Mouse (Mus musculus) forebrain, embryonic 16.5 days (tissue): ENCODE measurements around the gene Nfix. TPM values are rescaled to one million over a fixed set of nuclear protein-coding genes. Genes with fewer than 3 reads are reported as not detected.

Experiments used
- ATAC-seq: fragments of 200-750 bp; cut with Nextera tagmentation; 2 replicates; pipeline ENCODE4 v1.8.0; 2017; ENCODE audit warnings: mild to moderate bottlenecking, moderate library complexity
- H3K27ac ChIP-seq: fragments of 300-500 bp; sonication (generic); 2 replicates; pipeline ENCODE4 v1.5.1; 2014; ENCODE audit warnings: low read length, control low read depth
- H3K27me3 ChIP-seq: fragments of 300-500 bp; sonication (generic); replicated peaks from 2 replicates; pipeline ENCODE4 v1.6.1; 2014; ENCODE audit warnings: low read length; ENCODE audit not compliant: control insufficient read depth, insufficient read depth
- H3K36me3 ChIP-seq: fragments of 300-500 bp; sonication (generic); 2 replicates; pipeline ENCODE4 v1.6.1; 2014; ENCODE audit not compliant: control insufficient read depth, insufficient read depth
- H3K4me1 ChIP-seq: fragments of 300-500 bp; sonication (generic); replicated peaks from 2 replicates; pipeline ENCODE4 v1.6.1; 2014; ENCODE audit warnings: low read length; ENCODE audit not compliant: control insufficient read depth, insufficient read depth
- H3K4me2 ChIP-seq: fragments of 300-500 bp; sonication (generic); 2 replicates; pipeline ENCODE4 v1.6.1; 2014; ENCODE audit warnings: mild to moderate bottlenecking, low read length, control low read depth
- H3K4me3 ChIP-seq: fragments of 300-500 bp; sonication (generic); replicated peaks from 2 replicates; pipeline ENCODE4 v1.5.1; 2014; ENCODE audit warnings: mild to moderate bottlenecking, low read length, control low read depth
- H3K9ac ChIP-seq: fragments of 300-500 bp; sonication (generic); replicated peaks from 2 replicates; pipeline ENCODE4 v1.6.1; 2014; ENCODE audit warnings: low read depth, low read length, control low read depth
- H3K9me3 ChIP-seq: fragments of 300-500 bp; sonication (generic); 2 replicates; pipeline ENCODE4 v1.6.1; 2016; ENCODE audit warnings: low read length; ENCODE audit not compliant: control insufficient read depth
- WGBS: fragments of 180-500 bp; shearing (Covaris S2); extraction: QIAGEN DNeasy Blood & Tissue Kit; methylation state at CpG from one replicate; pipeline ENCODE4 v1.1.7; 2014; 5-methylcytosine and 5-hydroxymethylcytosine counted together
- polyA plus RNA-seq: library from polyadenylated mRNA; unstranded; fragments of >200 nt; fragmentation: Nextera tagmentation; extraction: Ambion mirVana; gene quantifications from 2 replicates; pipeline ENCODE4 v1.2.1, GENCODE M21; 2015

Nfix gene
- polyA plus RNA-seq, 1 experiment from 2014 or later: 440 TPM

DNA sequence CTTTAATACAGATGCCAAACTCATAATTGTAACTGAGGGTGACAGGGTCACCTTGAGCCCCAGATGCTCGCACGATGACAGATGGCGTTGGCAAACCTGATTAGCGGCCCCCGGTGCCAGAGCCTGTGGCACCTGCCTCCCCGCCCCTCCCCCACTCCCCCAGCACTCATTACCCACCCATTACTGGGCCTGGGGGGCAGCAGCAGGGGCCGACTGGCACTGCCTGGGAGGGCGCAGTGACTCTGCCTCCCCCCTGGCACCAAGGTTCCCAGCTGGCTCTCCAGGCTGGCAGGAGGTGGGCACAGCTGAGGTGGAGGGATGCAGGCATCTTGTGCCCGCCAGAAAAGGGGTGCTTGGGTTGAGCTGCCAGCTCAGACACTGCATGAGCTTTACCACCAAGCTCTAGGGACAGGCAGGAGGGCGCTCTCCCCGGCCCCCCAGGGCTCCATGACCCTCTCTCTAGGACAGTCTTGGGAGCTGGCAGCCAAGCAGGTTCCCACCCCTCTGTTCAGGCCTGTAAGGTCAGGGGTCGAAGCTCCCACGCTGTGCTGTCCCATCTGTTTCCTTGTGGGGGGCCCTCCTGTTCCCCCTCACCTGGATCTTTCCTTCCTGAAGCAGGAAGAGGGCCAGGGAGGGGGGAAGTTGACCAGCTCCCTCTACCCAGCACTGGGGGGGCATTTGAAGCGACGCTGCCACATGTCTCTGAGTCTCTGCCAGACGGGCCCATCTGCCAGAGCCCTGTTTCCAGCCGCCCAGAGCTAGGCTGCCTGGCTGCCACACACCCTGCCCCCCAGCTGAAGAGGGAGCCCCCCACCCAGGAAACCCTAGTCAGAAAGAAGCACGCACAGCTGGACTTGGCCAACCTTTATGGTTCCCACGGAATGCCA lies 14.7 kb upstream of the Nfix start:
- 19% methylated on average over 18 of the region's 19 CpGs for WGBS
- H3K4me3 ChIP-seq: no peak overlapping the region
- no peaks in the 10 kb centered on the region for H3K9me3 ChIP-seq
- peak overlapping the region; percentile 21 for H3K4me2 ChIP-seq
- H3K36me3 ChIP-seq: no peaks in the 10 kb centered on the region
- peak; percentile 44 for ATAC-seq
- peak overlapping the region; percentile 90 for H3K27ac ChIP-seq
- peaks cover 39% of the 10 kb centered on the region for H3K4me1 ChIP-seq
- no peaks in the 10 kb centered on the region for H3K27me3 ChIP-seq
- peak overlapping the region; percentile 2 for H3K9ac ChIP-seq

DNA sequence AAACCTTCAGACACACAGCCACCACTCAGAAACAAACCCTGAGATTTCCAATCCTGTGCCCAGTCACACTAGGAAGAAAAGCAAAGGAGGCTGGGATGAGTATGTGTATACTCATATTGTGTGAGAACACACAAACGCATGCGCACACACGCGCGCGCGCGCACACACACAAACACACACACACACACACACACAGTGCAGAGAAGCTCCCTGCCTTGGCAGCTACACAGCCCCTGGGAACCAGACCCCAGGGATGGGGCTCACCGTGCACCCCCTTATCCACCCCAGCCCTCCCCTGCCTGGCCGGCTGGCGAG lies 14.1 kb upstream of the Nfix start:
- peak overlapping the region; percentile 21 for H3K4me2 ChIP-seq
- H3K36me3 ChIP-seq: no peaks in the 10 kb centered on the region
- H3K9me3 ChIP-seq: no peaks in the 10 kb centered on the region
- H3K9ac ChIP-seq: peak overlapping the region; percentile 2; the same call in 1 of the 2 replicates
- H3K27ac ChIP-seq: peak overlapping the region; percentile 90
- no peak overlapping the region for H3K4me3 ChIP-seq
- H3K27me3 ChIP-seq: no peaks in the 10 kb centered on the region
- WGBS: 61% methylated on average over 11 of the region's 11 CpGs
- peaks cover 45% of the 10 kb centered on the region for H3K4me1 ChIP-seq
- ATAC-seq: peak; percentile 43

DNA sequence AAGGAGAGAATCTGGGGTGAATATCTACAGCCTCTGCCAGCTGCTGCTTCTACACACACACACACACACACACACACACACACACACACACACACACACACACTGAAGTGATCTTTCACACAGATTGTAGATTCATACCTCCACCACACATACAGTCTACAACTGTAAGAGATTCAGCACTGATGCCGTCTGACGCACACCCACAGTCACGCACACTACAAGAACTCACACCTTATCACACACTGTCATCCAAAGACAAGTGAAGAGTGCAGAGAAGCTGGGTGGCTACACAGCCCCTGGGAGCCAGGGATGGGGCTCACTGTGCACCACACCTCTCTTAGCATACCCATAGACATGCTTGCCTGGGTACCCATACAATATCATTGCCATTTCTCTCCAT lies 13.7 kb upstream of the Nfix start:
- H3K4me2 ChIP-seq: peak overlapping the region; percentile 21
- peak overlapping the region; percentile 90 for H3K27ac ChIP-seq
- peaks cover 48% of the 10 kb centered on the region for H3K4me1 ChIP-seq
- H3K27me3 ChIP-seq: no peaks in the 10 kb centered on the region
- no peak overlapping the region for H3K4me3 ChIP-seq
- H3K9me3 ChIP-seq: no peaks in the 10 kb centered on the region
- H3K9ac ChIP-seq: peak overlapping the region; percentile 2; the same call in 1 of the 2 replicates
- ATAC-seq: 0 out of 2 replicates have a peak, but pooled peaks have one; percentile 1
- WGBS: 56% methylated on average over 3 of the region's 3 CpGs
- no peaks in the 10 kb centered on the region for H3K36me3 ChIP-seq

DNA sequence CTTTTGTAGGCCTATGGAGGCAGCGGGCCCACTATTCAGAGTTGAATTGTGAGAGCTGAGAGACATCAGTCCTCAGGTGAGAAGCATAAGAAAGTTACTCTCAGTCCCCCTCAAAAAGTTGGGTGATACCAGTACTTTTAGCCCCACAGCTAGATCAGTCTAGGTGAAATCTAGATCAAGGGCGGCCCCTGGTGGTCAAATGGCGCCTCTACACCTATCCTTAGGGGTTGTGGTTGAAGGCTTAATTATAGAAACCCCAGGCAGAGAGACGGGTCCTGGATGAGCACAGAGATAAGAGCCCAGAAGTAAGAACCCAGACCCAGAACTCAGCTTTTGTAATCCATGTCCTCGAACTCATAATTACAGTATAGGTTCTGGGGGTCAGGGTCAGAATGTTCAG lies 12.9 kb upstream of the Nfix start:
- Histone ChIP-seq H3K36me3 (no peaks in the 10 kb centered on the region), H3K9me3 (no peaks in the 10 kb centered on the region), H3K27me3 (no peaks in the 10 kb centered on the region), H3K4me3 (no peak overlapping the region), H3K4me2 (no peak overlapping the region), H3K4me1 (peaks cover 48% of the 10 kb centered on the region), H3K27ac (peak overlapping the region; percentile 90), H3K9ac (no peak overlapping the region)
- 3% methylated on average over 5 of the region's 5 CpGs for WGBS
- ATAC-seq: 0 out of 2 replicates have a peak, but pooled peaks have one; percentile 13

DNA sequence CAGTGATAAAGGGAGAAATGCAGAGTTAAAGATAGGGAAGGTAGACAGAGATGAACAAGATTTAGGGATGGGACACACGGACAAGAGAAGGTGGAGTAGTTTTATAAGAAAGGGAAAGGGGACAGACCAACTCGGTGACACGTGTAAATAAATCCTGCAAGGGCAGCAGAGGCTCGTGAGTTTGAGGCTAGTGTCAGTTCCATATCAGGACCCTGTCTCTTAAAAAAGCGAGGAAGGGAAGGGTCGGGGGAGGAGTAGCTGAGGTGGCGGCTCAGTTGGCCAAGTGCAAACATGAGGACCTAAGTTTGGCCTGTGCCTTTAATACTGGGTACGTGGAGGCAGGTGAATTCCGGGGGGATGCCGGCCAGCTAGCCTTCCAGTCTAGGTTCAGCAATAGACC lies 11.2 kb upstream of the Nfix start:
- 10% methylated on average over 10 of the region's 10 CpGs for WGBS
- no peak for ATAC-seq

DNA sequence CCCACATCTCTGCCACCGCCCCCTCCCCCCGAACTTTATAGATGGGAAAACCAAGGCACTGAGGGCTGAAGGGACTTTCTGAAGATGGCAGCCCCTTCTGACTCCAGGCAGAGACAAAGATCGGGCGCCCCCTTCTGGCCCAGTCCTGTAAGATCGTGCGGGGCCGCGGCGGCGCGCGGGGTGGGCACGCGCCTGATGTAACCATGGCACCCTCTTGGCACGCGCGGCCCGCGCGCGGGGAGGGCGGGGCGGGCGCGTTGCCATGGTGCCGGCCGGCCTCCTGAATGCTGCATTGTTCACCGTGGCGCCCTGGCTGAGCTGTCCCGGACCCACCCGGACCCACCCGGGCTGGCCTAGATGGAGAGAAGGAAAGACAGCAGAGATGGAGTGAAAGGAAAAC lies 10.8 kb upstream of the Nfix start:
- no peaks in the 10 kb centered on the region for H3K9me3 ChIP-seq
- whole genome bisulfite sequencing: under 1% methylated on average over 31 of the region's 32 CpGs
- peak overlapping the region; percentile 43 for H3K4me3 ChIP-seq
- H3K9ac ChIP-seq: peak overlapping the region; percentile 56
- peak overlapping the region; percentile 66 for H3K4me2 ChIP-seq
- H3K36me3 ChIP-seq: no peaks in the 10 kb centered on the region
- H3K27ac ChIP-seq: peak overlapping the region; percentile 87
- H3K4me1 ChIP-seq: peaks cover 48% of the 10 kb centered on the region
- peak; percentile 75 for ATAC-seq
- no peaks in the 10 kb centered on the region for H3K27me3 ChIP-seq

More for the DNA sequence above, 11.2 kb upstream of the Nfix start:
- Histone ChIP-seq H3K4me2 (peak overlapping the region; percentile 66), H3K27ac (peak overlapping the region; percentile 87), H3K4me1 (peaks cover 48% of the 10 kb centered on the region), H3K9ac (peak overlapping the region; percentile 56), H3K36me3 (no peaks in the 10 kb centered on the region), H3K9me3 (no peaks in the 10 kb centered on the region), H3K27me3 (no peaks in the 10 kb centered on the region), H3K4me3 (peak overlapping the region; percentile 43)

DNA sequence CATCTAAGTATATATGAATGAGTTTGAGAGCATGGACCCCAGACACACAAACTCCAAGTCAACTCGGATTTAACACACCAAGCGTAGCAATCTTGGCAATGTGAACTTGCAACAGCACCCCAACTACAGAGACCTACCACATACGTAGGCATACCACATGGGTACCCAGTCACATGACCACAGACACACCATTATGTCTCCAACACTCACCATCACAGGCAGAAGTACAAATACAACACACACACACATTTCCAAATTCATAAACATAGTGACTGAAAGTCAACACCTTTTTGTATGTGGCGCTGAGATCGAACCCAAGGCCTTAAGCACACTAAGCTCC lies 9.8 kb upstream of the Nfix start:
- H3K27ac ChIP-seq: peak overlapping the region; percentile 71
- H3K9ac ChIP-seq: no peak overlapping the region
- no peaks in the 10 kb centered on the region for H3K27me3 ChIP-seq
- no peak overlapping the region for H3K4me3 ChIP-seq
- no peak overlapping the region for H3K4me2 ChIP-seq
- no peak for ATAC-seq
- 63% methylated on average over 5 of the region's 5 CpGs for WGBS
- H3K4me1 ChIP-seq: peaks cover 40% of the 10 kb centered on the region
- no peaks in the 10 kb centered on the region for H3K36me3 ChIP-seq
- H3K9me3 ChIP-seq: no peaks in the 10 kb centered on the region

DNA sequence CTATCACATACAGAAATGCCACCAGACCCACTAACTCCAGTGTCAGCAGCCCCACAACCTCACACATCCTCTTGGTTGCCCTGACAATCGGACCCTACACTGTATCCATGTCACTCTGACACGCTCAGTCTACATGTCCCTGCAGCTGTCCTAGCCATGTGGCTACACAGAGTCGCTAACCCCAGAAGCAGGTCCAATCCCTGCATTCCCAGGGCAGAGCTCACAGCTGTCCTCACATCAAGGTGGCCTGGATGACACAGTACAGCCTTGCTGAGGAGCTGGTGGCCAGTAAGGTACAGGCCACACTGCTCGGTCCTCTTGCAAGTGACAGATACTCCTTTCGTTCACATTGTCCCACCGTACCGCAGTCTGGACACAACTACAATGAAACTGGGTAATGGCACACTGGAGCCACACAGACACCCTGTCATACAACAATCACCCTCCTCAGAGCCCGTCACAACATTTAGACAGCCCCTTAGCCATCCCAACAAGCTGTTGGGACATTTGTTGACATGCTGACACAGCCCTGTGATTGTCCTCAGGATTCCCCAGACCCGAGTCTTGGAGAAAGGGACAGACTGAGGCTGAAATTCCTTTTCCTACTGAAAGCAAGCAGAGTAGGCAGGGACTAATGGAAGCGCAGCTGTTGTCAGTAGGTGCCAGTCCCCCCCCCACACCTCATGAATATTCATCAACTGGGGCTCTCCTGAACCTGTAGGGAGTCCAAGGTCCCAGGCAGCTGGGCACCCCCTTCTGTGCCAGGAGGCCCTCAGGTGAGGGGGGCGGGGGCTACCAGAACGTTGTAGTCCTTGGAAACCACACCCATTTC lies 9.2 kb upstream of the Nfix start:
- no peaks in the 10 kb centered on the region for H3K27me3 ChIP-seq
- H3K9me3 ChIP-seq: no peaks in the 10 kb centered on the region
- ATAC-seq: 0 out of 2 replicates have a peak, but pooled peaks have one; percentile 8
- no peak overlapping the region for H3K4me2 ChIP-seq
- no peak overlapping the region for H3K4me3 ChIP-seq
- H3K27ac ChIP-seq: peak overlapping the region; percentile 71
- no peak overlapping the region; the same call in 1 of the 2 replicates for H3K9ac ChIP-seq
- no peaks in the 10 kb centered on the region for H3K36me3 ChIP-seq
- peaks cover 35% of the 10 kb centered on the region for H3K4me1 ChIP-seq
- 37% methylated on average over 12 of the region's 12 CpGs for WGBS

DNA sequence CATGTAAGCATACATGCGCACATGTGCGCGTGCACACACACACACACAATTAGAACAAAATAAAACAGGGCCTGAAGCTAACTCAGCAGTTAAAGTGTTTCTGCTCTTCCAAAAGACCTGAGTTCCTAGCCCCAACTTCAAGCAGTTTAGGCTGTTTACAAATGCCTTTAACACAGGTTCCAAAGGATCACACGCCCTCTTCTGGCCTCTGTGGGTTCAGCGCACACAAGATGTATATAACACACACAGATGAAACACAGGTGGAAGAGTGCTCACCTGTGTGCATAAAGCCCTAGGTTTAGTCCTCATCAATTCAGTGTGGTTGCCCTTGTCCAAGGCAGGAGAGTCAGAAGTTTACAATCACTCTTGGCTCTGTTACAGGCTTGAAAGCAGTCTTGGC lies 5.9 kb upstream of the Nfix start:
- Histone ChIP-seq H3K9ac (no peak overlapping the region), H3K4me3 (no peak overlapping the region), H3K4me2 (no peak overlapping the region), H3K36me3 (no peaks in the 10 kb centered on the region), H3K27me3 (no peaks in the 10 kb centered on the region), H3K27ac (no peak overlapping the region), H3K9me3 (no peaks in the 10 kb centered on the region), H3K4me1 (peaks cover 22% of the 10 kb centered on the region)
- no peak for ATAC-seq
- WGBS: 94% methylated on average over 5 of the region's 5 CpGs
